ENCODE assay signal across 29 mouse cellular contexts in genomic region chr3:20242050-20242449, GRCm38 (mm10). TPM values are rescaled to one million over a fixed set of nuclear protein-coding genes. Genes with fewer than 3 reads are reported as not detected.
DNase-seq lines count a peak whose midpoint lies in the region; ATAC-seq and TF ChIP-seq lines count a peak whose summit lies in the region.
"Had no signal": no experiment of that assay in that cellular context is flagged by ENCODE, and none has a peak within 500 bp of the region (broad histone marks: within the 10 kb centered on the region; RNA-seq: fewer than 3 reads in every experiment).

Gene Cpa3 (minus strand): TSS chr3:20242181.

- intact Hi-C loops in left cerebral cortex, postnatal 10 days (cut with DNase I): no loop called here

- no peak for ATAC-seq in heart, embryonic 16.5 days (replicated peaks; ENCODE audit: extremely low read depth, insufficient read depth, low FRiP score)
- ATAC-seq in heart, embryonic 12.5 days (ENCODE audit: insufficient number of reproducible peaks, low FRiP score): no peak
- no peak for ATAC-seq in granulocyte monocyte progenitor cell, adult 5-6 weeks (replicated peaks; ENCODE audit: poor library complexity, severe bottlenecking)
- ATAC-seq in monocyte, adult 5-6 weeks (replicated peaks; ENCODE audit: insufficient number of reproducible peaks, low FRiP score, low TSS enrichment, poor library complexity, severe bottlenecking): no peak
- ATAC-seq: activated CD4-positive, CD25-positive, alpha-beta regulatory T cell, adult 4 months; forebrain, embryonic 14.5 days; liver, embryonic 12.5 days; Patski had no signal

- H3K4me1 ChIP-seq in heart, embryonic 16.5 days (ENCODE audit: control insufficient read depth, insufficient read depth, low read length): no peaks in the 10 kb centered on the region
- no peaks in the 10 kb centered on the region for H3K4me1 ChIP-seq in heart, embryonic 12.5 days (replicated peaks)
- no peaks in the 10 kb centered on the region for H3K4me1 ChIP-seq in lung, adult 2 months (ENCODE audit: control insufficient read depth, insufficient read depth, low read length)
- H3K4me1 ChIP-seq: heart, embryonic 13.5 days; hindbrain, embryonic 10.5 days; liver, embryonic 12.5 days had no signal

- no peak for TF ChIP-seq POLR2A in lung, adult 2 months (IDR thresholded peaks at IDR 0.05; ENCODE audit: borderline replicate concordance, extremely low read depth, low read depth, low read length)

- no peak within 1 kb of the TSS for H3K4me3 ChIP-seq in heart, embryonic 16.5 days (ENCODE audit: low read length)
- no peak within 1 kb of the TSS for H3K4me3 ChIP-seq in heart, embryonic 12.5 days
- H3K4me3 ChIP-seq in lung, adult 2 months (replicated peaks; ENCODE audit: extremely low read depth, low read depth, low read length): no peak within 1 kb of the TSS
- H3K4me3 ChIP-seq: erythroblast, embryonic 14.5 days; heart, embryonic 13.5 days; hindbrain, embryonic 10.5 days; liver, embryonic 12.5 days; myocyte had no signal

- no peak within 1 kb of the TSS for H3K4me2 ChIP-seq in heart, embryonic 16.5 days (ENCODE audit: low read depth, low read length)
- no peak within 1 kb of the TSS for H3K4me2 ChIP-seq in heart, embryonic 12.5 days
- H3K4me2 ChIP-seq: heart, embryonic 13.5 days; liver, embryonic 12.5 days; lung, embryonic 14.5 days had no signal

- H3K36me3 ChIP-seq in heart, embryonic 16.5 days (ENCODE audit: control insufficient read depth, insufficient read depth): no peaks in the 10 kb centered on the region
- no peaks in the 10 kb centered on the region for H3K36me3 ChIP-seq in heart, embryonic 12.5 days
- H3K36me3 ChIP-seq: heart, embryonic 13.5 days; hindbrain, embryonic 10.5 days; liver, embryonic 12.5 days had no signal

- TF ChIP-seq CTCF in lung, adult 2 months (IDR thresholded peaks at IDR 0.05; ENCODE audit: insufficient read depth, low read length): no peak

- peak; percentile 17 for DNase-seq in MEL-GATA-1-ER (ENCODE audit: extremely low read depth, low read depth)
- no peak for DNase-seq in left cerebral cortex, postnatal 10 days (ENCODE audit: extremely low spot score in 1 of 2, low spot score in 2 of 2)
- no peak for DNase-seq in T-cell, adult 2 months (ENCODE audit: low spot score)
- no peak for DNase-seq in lung, adult 2 months
- DNase-seq: adrenal gland, postnatal 10 days; cerebellum, postnatal 10 days; embryo, embryonic 11 days; gastrocnemius, postnatal 25 days; kidney, adult 2 months; kidney, postnatal 10 days; lung, embryonic 14.5 days; midbrain, embryonic 14.5 days; spleen, adult 18-20 months; thymus, adult 2 months had no signal

- H3K27me3 ChIP-seq in heart, embryonic 16.5 days (ENCODE audit: control insufficient read depth, insufficient read depth, low read length): no peaks in the 10 kb centered on the region
- H3K27me3 ChIP-seq in heart, embryonic 12.5 days (replicated peaks): no peaks in the 10 kb centered on the region
- H3K27me3 ChIP-seq: heart, embryonic 13.5 days; liver, embryonic 12.5 days had no signal

- no peaks in the 10 kb centered on the region for H3K9me3 ChIP-seq in heart, embryonic 16.5 days (replicated peaks; ENCODE audit: control insufficient read depth, low read length)
- H3K9me3 ChIP-seq in heart, embryonic 12.5 days (replicated peaks): no peaks in the 10 kb centered on the region
- H3K9me3 ChIP-seq: heart, embryonic 13.5 days; hindbrain, embryonic 10.5 days; liver, embryonic 12.5 days had no signal

- H3K27ac ChIP-seq in heart, embryonic 16.5 days (ENCODE audit: low read length): no peak within 1 kb of the TSS
- H3K27ac ChIP-seq in heart, embryonic 12.5 days (ENCODE audit: poor library complexity, severe bottlenecking): no peak within 1 kb of the TSS
- H3K27ac ChIP-seq: heart, embryonic 13.5 days; hindbrain, embryonic 10.5 days; liver, embryonic 12.5 days; macrophage had no signal

- H3K9ac ChIP-seq in heart, embryonic 16.5 days (ENCODE audit: low read length): no peak within 1 kb of the TSS
- H3K9ac ChIP-seq in heart, embryonic 12.5 days: no peak within 1 kb of the TSS
- H3K9ac ChIP-seq: heart, embryonic 13.5 days; liver, embryonic 12.5 days; lung, embryonic 14.5 days had no signal

- WGBS in heart, embryonic 16.5 days: 59% methylated on average over 3 of the region's 3 CpGs
- 66% methylated on average over 3 of the region's 3 CpGs for WGBS in heart, embryonic 12.5 days
- WGBS in lung, adult 2 months: 71% methylated on average over 3 of the region's 3 CpGs

RNA-seq across cellular contexts. Expression of gene Cpa3, which starts in this region (rescaled TPM):
- 11.1 and 12.9 TPM in 2 replicates for polyA plus RNA-seq in heart, embryonic 16.5 days (2015; fragmentation: Nextera tagmentation; extraction: Ambion mirVana)
- 0.53 and 0.54 TPM in 2 replicates for polyA plus RNA-seq in heart, embryonic 12.5 days (2016; fragmentation: Nextera tagmentation; extraction: Ambion mirVana)
- 74.5 and 86.9 TPM in 2 replicates for total RNA-seq in granulocyte monocyte progenitor cell, adult 5-6 weeks (2014; fragmentation: Nextera tagmentation)
- 89.5 and 112 TPM in 2 replicates for total RNA-seq in granulocyte monocyte progenitor cell, adult 5-6 weeks (2017)
- total RNA-seq in monocyte, adult 5-6 weeks (2017): 7.3 to 28.7 TPM (median 27.7 TPM) in 3 replicates
- under 1 TPM; 0.30 to 0.32 TPM for total RNA-seq in left cerebral cortex, postnatal 10 days (2021)
- polyA plus RNA-seq in lung, adult 2 months (2012; rRNA removed): 0.49 and 0.65 TPM in 2 replicates
- total RNA-seq: left cerebral cortex, postnatal 36 days had no signal
- polyA plus RNA-seq: C2C12; hindbrain, embryonic 10.5 days; myocyte; Patski had no signal
